Mouse (Mus musculus) E14TG2a.4 (cell line): ENCODE results near the gene Cldn4.

Experiments
- CTCF ChIP-seq: conservative IDR thresholded peaks from 2 replicates; pipeline ENCODE4 v1.5.1; 2014; ENCODE audit warnings: low read length
- NANOG ChIP-seq: IDR thresholded peaks from 2 replicates; pipeline ENCODE4 v1.6.1; 2014; ENCODE audit warnings: borderline replicate concordance, low read length, mixed read lengths

- no peak for TF ChIP-seq CTCF
- TF ChIP-seq NANOG: no peak
Measured at GRCm38 (mm10) chr5:134989166-134989565, 42.4 kb upstream of the Cldn4 start.
